ENCODE assay signal across 17 mouse cellular contexts in genomic region chr3:105592246-105592645, GRCm38 (mm10).
DNase-seq lines count a peak whose midpoint lies in the region; ATAC-seq and TF ChIP-seq lines count a peak whose summit lies in the region.
"Had no signal": no experiment of that assay in that cellular context is flagged by ENCODE, and none has a peak within 500 bp of the region (broad histone marks: within the 10 kb centered on the region; RNA-seq: fewer than 3 reads in every experiment).

No protein-coding gene starts in this region.

- H3K4me1 ChIP-seq in forebrain, embryonic 13.5 days, result peaks cover 37% of the 10 kb centered on the region
- H3K4me1 ChIP-seq in forebrain, postnatal 0 days (ENCODE audit: insufficient read depth), result 0 out of 2 replicates have a peak, but pooled peaks cover 6% of the 10 kb centered on the region
- H3K4me1 ChIP-seq: heart, embryonic 13.5 days; limb, embryonic 15.5 days; liver, embryonic 15.5 days had no signal

- intact Hi-C loops in heart, postnatal 10 days (cut with DNase I), result no loop called here
- intact Hi-C loops in heart, postnatal 25 days (cut with DNase I), result no loop called here

- peak overlapping the region; percentile 37; the same call in 1 of the 2 replicates for H3K27ac ChIP-seq in forebrain, embryonic 13.5 days
- H3K27ac ChIP-seq in forebrain, postnatal 0 days (ENCODE audit: low read depth, low read length), result no peak overlapping the region
- peak overlapping the region; percentile 64 for H3K27ac ChIP-seq in layer of hippocampus, adult 2 months
- H3K27ac ChIP-seq: heart, embryonic 13.5 days; kidney, postnatal 0 days; limb, embryonic 15.5 days; liver, embryonic 15.5 days had no signal

- ATAC-seq in forebrain, embryonic 13.5 days, result no peak
- ATAC-seq in forebrain, postnatal 0 days, result no peak
- ATAC-seq: lung, postnatal 0 days had no signal

- no peak overlapping the region for H3K4me3 ChIP-seq in forebrain, embryonic 13.5 days
- H3K4me3 ChIP-seq in forebrain, postnatal 0 days (ENCODE audit: low read depth, low read length), result no peak overlapping the region
- no peak overlapping the region for H3K4me3 ChIP-seq in layer of hippocampus, adult 2 months
- H3K4me3 ChIP-seq: heart, embryonic 13.5 days; limb, embryonic 15.5 days; liver, embryonic 15.5 days had no signal

- H3K36me3 ChIP-seq in forebrain, embryonic 13.5 days (ENCODE audit: poor library complexity, severe bottlenecking), result no peaks in the 10 kb centered on the region
- H3K36me3 ChIP-seq in forebrain, postnatal 0 days (ENCODE audit: insufficient read depth), result no peaks in the 10 kb centered on the region
- H3K36me3 ChIP-seq: heart, embryonic 13.5 days; limb, embryonic 15.5 days; liver, embryonic 15.5 days had no signal

- no peaks in the 10 kb centered on the region for H3K9me3 ChIP-seq in forebrain, embryonic 13.5 days (replicated peaks)
- no peaks in the 10 kb centered on the region for H3K9me3 ChIP-seq in forebrain, postnatal 0 days (ENCODE audit: low read length)
- H3K9me3 ChIP-seq: heart, embryonic 13.5 days; limb, embryonic 15.5 days; liver, embryonic 15.5 days had no signal

- no peaks in the 10 kb centered on the region for H3K27me3 ChIP-seq in forebrain, embryonic 13.5 days
- no peaks in the 10 kb centered on the region for H3K27me3 ChIP-seq in forebrain, postnatal 0 days (ENCODE audit: insufficient read depth, low read length)
- H3K27me3 ChIP-seq: heart, embryonic 13.5 days; limb, embryonic 15.5 days; liver, embryonic 15.5 days had no signal

- no peak for DNase-seq in forebrain, postnatal 0 days
- peak; percentile 12 to 18 for DNase-seq in heart, postnatal 10 days
- DNase-seq in heart, postnatal 25 days (ENCODE audit: low spot score), result no peak
- peak; percentile 89 for DNase-seq in brain, adult 2 months (ENCODE audit: low read depth, low spot score)
- peak; percentile 53 to 74 for DNase-seq in layer of hippocampus, adult 2 months (ENCODE audit: low spot score in 2 of 2)
- DNase-seq in retina, embryonic 14.5 days (ENCODE audit: low spot score), result no peak
- DNase-seq: embryo, embryonic 11 days; gastrocnemius, postnatal 10 days; kidney, adult 18-20 months; thymus, postnatal 14 days had no signal

- TF ChIP-seq CTCF in forebrain, postnatal 0 days (IDR thresholded peaks at IDR 0.05; ENCODE audit: low read depth), result no peak
- no peak for TF ChIP-seq CTCF in layer of hippocampus, adult 2 months (conservative IDR thresholded peaks at IDR 0.05)

- H3K4me2 ChIP-seq in forebrain, embryonic 13.5 days, result no peak overlapping the region
- H3K4me2 ChIP-seq in forebrain, postnatal 0 days (ENCODE audit: low read depth), result no peak overlapping the region
- H3K4me2 ChIP-seq: heart, embryonic 13.5 days; limb, embryonic 15.5 days; liver, embryonic 15.5 days; midbrain, embryonic 11.5 days had no signal

- 48% methylated on average over 2 of the region's 2 CpGs for WGBS in forebrain, embryonic 13.5 days
- 51% methylated on average over 2 of the region's 2 CpGs for WGBS in forebrain, postnatal 0 days

- no peak overlapping the region for H3K9ac ChIP-seq in forebrain, embryonic 13.5 days
- no peak overlapping the region for H3K9ac ChIP-seq in forebrain, postnatal 0 days
- H3K9ac ChIP-seq: heart, embryonic 13.5 days; limb, embryonic 15.5 days; liver, embryonic 15.5 days had no signal

Comparison
In these comparisons a context has a peak if more than half of its experiments do, and no peak if none do; other contexts are left out.
1. DNase-seq: peak in heart, postnatal 10 days (2 of 2), brain, adult 2 months (single experiment) and layer of hippocampus, adult 2 months (2 of 2); none in forebrain, postnatal 0 days (single experiment), heart, postnatal 25 days (single experiment) and retina, embryonic 14.5 days (single experiment).